Mouse (Mus musculus): ENCODE results near the gene Fbxw4. TPM values are rescaled to one million over a fixed set of nuclear protein-coding genes. Genes with fewer than 3 reads are reported as not detected.
A peak's percentile ranks its signal among the peaks of the same experiment; 100 is the strongest.

Fbxw4 gene
- total and polyA plus RNA-seq, 2 experiments from 2014 or later: 3.0 to 43.7 TPM

DNA sequence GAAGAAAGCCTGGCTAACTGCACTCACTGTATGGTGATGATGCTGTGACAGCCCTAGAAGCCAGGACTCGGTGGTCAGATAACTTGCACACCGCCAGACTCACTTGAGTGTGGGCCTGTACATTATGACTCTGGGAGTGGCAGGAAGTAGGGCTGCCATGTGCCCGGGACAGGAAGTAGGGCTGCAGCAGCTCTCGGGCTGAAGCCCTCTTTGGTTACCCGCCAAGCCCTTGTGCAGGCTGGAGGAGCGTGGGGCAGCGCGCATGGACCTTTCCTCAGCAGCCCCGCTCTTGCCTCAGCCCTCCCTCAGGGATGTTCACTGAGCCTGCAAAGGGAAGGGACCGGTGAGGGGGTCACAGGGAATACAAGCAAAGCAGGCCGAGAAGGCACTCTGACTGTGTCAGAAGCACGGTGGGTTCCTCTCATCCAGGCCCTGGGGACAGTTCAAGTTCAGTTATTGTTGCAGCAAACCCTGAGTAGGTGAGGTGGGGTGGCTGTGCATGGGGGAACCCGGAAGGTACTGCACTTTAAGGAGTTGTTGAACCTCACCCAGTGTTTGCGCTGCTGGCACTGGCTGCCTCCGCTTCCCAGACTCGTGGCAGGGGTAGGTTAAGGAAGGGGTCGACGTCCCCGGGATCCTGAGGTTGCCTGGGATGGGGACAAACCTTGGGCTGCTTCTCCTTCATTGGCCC is 85.0 kb downstream of the Fbxw4 start:
- 0 out of 2 replicates have a peak overlapping the region, but pooled peaks have one; percentile 13 for H3K27ac ChIP-seq (ENCODE audit: low read depth)
- peak overlapping the region; percentile 25; the same call in 1 of the 2 replicates for H3K4me2 ChIP-seq (ENCODE audit: low read depth, low read length)
- ATAC-seq (ENCODE audit: insufficient read depth, low read depth): no peak
- 33% methylated on average over 19 of the region's 19 CpGs for WGBS
- TF ChIP-seq CTCF (IDR thresholded peaks at IDR 0.05; ENCODE audit: low read depth): no peak
- no peak for TF ChIP-seq EP300 (IDR thresholded peaks at IDR 0.05; ENCODE audit: low read depth)
- H3K4me3 ChIP-seq (ENCODE audit: low read depth, low read length): no peak overlapping the region
- no peaks in the 10 kb centered on the region for H3K27me3 ChIP-seq (ENCODE audit: control insufficient read depth, insufficient read depth, low read length)
- H3K9ac ChIP-seq (replicated peaks; ENCODE audit: low read depth, low read length): no peak overlapping the region
- H3K36me3 ChIP-seq (replicated peaks; ENCODE audit: control insufficient read depth, insufficient read depth, low read length): peaks cover 32% of the 10 kb centered on the region
- peaks cover 22% of the 10 kb centered on the region for H3K4me1 ChIP-seq (ENCODE audit: control insufficient read depth, insufficient read depth)
- no peak for DNase-seq (ENCODE audit: low spot score)
- H3K9me3 ChIP-seq (replicated peaks; ENCODE audit: control insufficient read depth, low read length): no peaks in the 10 kb centered on the region

GRCm38 (mm10) chr19:45574339-45574898 is 85.7 kb downstream of the Fbxw4 start:
- Histone ChIP-seq H3K36me3 (replicated peaks; ENCODE audit: control insufficient read depth, insufficient read depth, low read length) (peaks cover 32% of the 10 kb centered on the region), H3K4me1 (ENCODE audit: control insufficient read depth, insufficient read depth) (peaks cover 16% of the 10 kb centered on the region), H3K9ac (replicated peaks; ENCODE audit: low read depth, low read length) (no peak overlapping the region), H3K9me3 (replicated peaks; ENCODE audit: control insufficient read depth, low read length) (no peaks in the 10 kb centered on the region), H3K4me3 (ENCODE audit: low read depth, low read length) (no peak overlapping the region), H3K27me3 (ENCODE audit: control insufficient read depth, insufficient read depth, low read length) (no peaks in the 10 kb centered on the region), H3K4me2 (ENCODE audit: low read depth, low read length) (no peak overlapping the region), H3K27ac (ENCODE audit: low read depth) (no peak overlapping the region)
- WGBS: 57% methylated on average over 7 of the region's 7 CpGs
- DNase-seq (ENCODE audit: low spot score): no peak
- no peak for ATAC-seq (ENCODE audit: insufficient read depth, low read depth)
- TF ChIP-seq CTCF (IDR thresholded peaks at IDR 0.05; ENCODE audit: low read depth) (no peak), EP300 (IDR thresholded peaks at IDR 0.05; ENCODE audit: low read depth) (no peak)

DNA sequence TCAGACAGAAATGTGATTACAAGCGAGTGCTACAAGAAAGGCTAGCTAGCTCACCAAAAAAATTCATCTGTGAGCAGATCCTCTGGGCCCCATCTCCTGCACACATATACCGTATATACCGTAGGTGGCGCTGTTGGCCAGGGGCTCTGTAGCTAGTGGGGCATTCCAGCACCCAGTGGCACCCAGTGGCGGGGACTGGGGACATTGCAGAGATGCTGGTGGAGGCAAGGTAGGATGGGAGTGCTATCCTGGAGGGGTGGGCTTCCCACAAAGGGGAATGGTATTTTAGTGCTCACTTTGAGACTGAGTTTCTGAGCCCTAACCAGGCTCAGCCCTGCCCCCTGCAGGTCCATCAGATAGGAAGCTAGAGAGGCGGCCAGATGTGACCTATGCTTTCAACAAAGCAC is 86.2 kb downstream of the Fbxw4 start:
- 18% methylated on average over 6 of the region's 6 CpGs for WGBS
- no peak overlapping the region for H3K9ac ChIP-seq (replicated peaks; ENCODE audit: low read depth, low read length)
- no peak overlapping the region for H3K4me3 ChIP-seq (ENCODE audit: low read depth, low read length)
- H3K27ac ChIP-seq (ENCODE audit: low read depth): no peak overlapping the region
- TF ChIP-seq EP300 (IDR thresholded peaks at IDR 0.05; ENCODE audit: low read depth): no peak; the same call in 1 of the 2 replicates
- TF ChIP-seq CTCF (IDR thresholded peaks at IDR 0.05; ENCODE audit: low read depth): peak; percentile 88
- H3K9me3 ChIP-seq (replicated peaks; ENCODE audit: control insufficient read depth, low read length): no peaks in the 10 kb centered on the region
- H3K27me3 ChIP-seq (ENCODE audit: control insufficient read depth, insufficient read depth, low read length): no peaks in the 10 kb centered on the region
- H3K4me1 ChIP-seq (ENCODE audit: control insufficient read depth, insufficient read depth): peaks cover 12% of the 10 kb centered on the region
- H3K36me3 ChIP-seq (replicated peaks; ENCODE audit: control insufficient read depth, insufficient read depth, low read length): peaks cover 26% of the 10 kb centered on the region
- DNase-seq (ENCODE audit: low spot score) (peak; percentile 60), ATAC-seq (ENCODE audit: insufficient read depth, low read depth) (peak; percentile 81)
- H3K4me2 ChIP-seq (ENCODE audit: low read depth, low read length): no peak overlapping the region

DNA sequence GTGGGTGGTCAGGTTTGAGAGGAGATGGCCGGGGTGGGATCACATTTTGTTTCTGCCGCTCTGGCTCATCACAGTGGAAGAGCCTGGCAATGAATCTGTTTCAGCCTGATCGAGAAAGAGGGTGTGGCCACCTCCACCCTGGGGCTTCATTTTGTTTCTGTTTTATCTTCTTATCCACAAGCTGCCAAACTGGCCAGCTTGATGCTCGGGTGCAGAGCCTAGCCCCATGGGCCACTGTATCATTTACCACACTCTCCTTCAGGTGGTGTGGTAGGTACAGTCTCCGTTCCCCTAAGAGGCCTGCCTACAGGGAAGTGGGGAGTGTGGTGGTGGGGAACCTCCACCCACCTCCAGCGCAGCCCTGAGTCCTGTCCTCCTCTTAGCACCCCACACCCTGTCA is 87.1 kb downstream of the Fbxw4 start:
- Histone ChIP-seq H3K27ac (ENCODE audit: low read depth) (no peak overlapping the region), H3K4me1 (ENCODE audit: control insufficient read depth, insufficient read depth) (peaks cover 12% of the 10 kb centered on the region), H3K36me3 (replicated peaks; ENCODE audit: control insufficient read depth, insufficient read depth, low read length) (peaks cover 20% of the 10 kb centered on the region), H3K9ac (replicated peaks; ENCODE audit: low read depth, low read length) (no peak overlapping the region), H3K27me3 (ENCODE audit: control insufficient read depth, insufficient read depth, low read length) (no peaks in the 10 kb centered on the region), H3K9me3 (replicated peaks; ENCODE audit: control insufficient read depth, low read length) (no peaks in the 10 kb centered on the region), H3K4me2 (ENCODE audit: low read depth, low read length) (no peak overlapping the region), H3K4me3 (ENCODE audit: low read depth, low read length) (no peak overlapping the region)
- no peak for TF ChIP-seq CTCF (IDR thresholded peaks at IDR 0.05; ENCODE audit: low read depth)
- no peak for TF ChIP-seq EP300 (IDR thresholded peaks at IDR 0.05; ENCODE audit: low read depth)
- DNase-seq (ENCODE audit: low spot score) (no peak), ATAC-seq (ENCODE audit: insufficient read depth, low read depth) (no peak)
- 80% methylated on average over 6 of the region's 6 CpGs for WGBS

GRCm38 (mm10) chr19:45567367-45567766 is 92.7 kb downstream of the Fbxw4 start:
- WGBS: 55% methylated on average over 14 of the region's 14 CpGs
- ATAC-seq (ENCODE audit: insufficient read depth, low read depth): no peak
- no peak for DNase-seq (ENCODE audit: low spot score)

More at GRCm38 (mm10) chr19:45567367-45567766, 92.7 kb downstream of the Fbxw4 start:
- Histone ChIP-seq H3K27me3 (ENCODE audit: control insufficient read depth, insufficient read depth, low read length) (no peaks in the 10 kb centered on the region), H3K4me2 (ENCODE audit: low read depth, low read length) (no peak overlapping the region), H3K36me3 (replicated peaks; ENCODE audit: control insufficient read depth, insufficient read depth, low read length) (peaks cover 8% of the 10 kb centered on the region), H3K9ac (replicated peaks; ENCODE audit: low read depth, low read length) (no peak overlapping the region), H3K27ac (ENCODE audit: low read depth) (no peak overlapping the region), H3K4me3 (ENCODE audit: low read depth, low read length) (no peak overlapping the region), H3K4me1 (ENCODE audit: control insufficient read depth, insufficient read depth) (no peaks in the 10 kb centered on the region), H3K9me3 (replicated peaks; ENCODE audit: control insufficient read depth, low read length) (no peaks in the 10 kb centered on the region)
- TF ChIP-seq CTCF (IDR thresholded peaks at IDR 0.05; ENCODE audit: low read depth): no peak
- TF ChIP-seq EP300 (IDR thresholded peaks at IDR 0.05; ENCODE audit: low read depth): no peak
